Mouse (Mus musculus) embryonic fibroblast, embryonic 13.5 days (primary cell): ENCODE data around the gene Gm10639.
"Not testable (repeated sequence)": the region's sequence is repeated elsewhere in the genome, so short reads cannot be mapped to it uniquely, and the experiment has no call there.

ENCODE experiments used
- CTCF ChIP-seq: IDR thresholded peaks from 2 replicates; pipeline ENCODE4 v1.5.1; 2011; ENCODE audit warnings: mild to moderate bottlenecking, control low read depth, low read length, moderate library complexity, borderline replicate concordance; ENCODE audit not compliant: insufficient read depth
- POLR2A ChIP-seq: IDR thresholded peaks from 2 replicates; pipeline ENCODE4 v1.6.1; 2011; ENCODE audit warnings: low read depth, mild to moderate bottlenecking, control low read depth, low read length, moderate library complexity

DNA sequence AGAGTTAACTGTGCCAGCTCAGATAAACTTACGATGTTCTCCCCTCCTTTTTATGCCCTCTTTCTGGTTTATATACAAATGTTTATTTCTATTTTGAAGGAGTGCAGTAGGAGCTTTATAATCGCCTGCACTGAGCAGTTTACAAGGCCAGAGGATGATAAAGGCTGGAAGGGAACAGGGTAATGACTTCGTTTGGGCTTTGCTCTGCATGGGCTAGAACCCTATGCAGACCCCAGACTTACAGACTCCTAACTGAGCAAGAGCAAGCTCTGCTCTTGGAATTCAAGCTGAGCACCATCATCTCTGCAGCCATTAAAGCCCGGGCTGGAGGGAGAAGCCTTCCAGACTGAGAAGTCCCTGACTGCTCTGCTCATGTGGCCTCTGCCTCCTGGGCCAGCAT, 55.5 kb downstream of the Gm10639 start:
- not testable (repeated sequence) for TF ChIP-seq CTCF, POLR2A
